Mouse (Mus musculus) midbrain, embryonic 16.5 days (tissue): ENCODE measurements around the gene Naa10. TPM values are rescaled to one million over a fixed set of nuclear protein-coding genes. Genes with fewer than 3 reads are reported as not detected.
A peak's percentile ranks its signal among the peaks of the same experiment; 100 is the strongest.

Experiments
- ATAC-seq: fragments of 200-750 bp; cut with Nextera tagmentation; 2 replicates; pipeline ENCODE4 v1.8.0; 2017; ENCODE audit warnings: moderate TSS enrichment
- H3K27ac ChIP-seq: fragments of 300-500 bp; sonication (generic); 2 replicates; pipeline ENCODE4 v1.5.1; 2014; ENCODE audit warnings: mild to moderate bottlenecking, low read length, mixed read lengths
- H3K27me3 ChIP-seq: fragments of 300-500 bp; sonication (generic); 2 replicates; pipeline ENCODE4 v1.6.1; 2014; ENCODE audit warnings: low read depth, low read length, mixed read lengths; ENCODE audit not compliant: control insufficient read depth, insufficient read depth
- H3K36me3 ChIP-seq: fragments of 300-500 bp; sonication (generic); 2 replicates; pipeline ENCODE4 v1.6.1; 2014; ENCODE audit warnings: mild to moderate bottlenecking, low read length, moderate library complexity, mixed read lengths; ENCODE audit not compliant: control insufficient read depth, insufficient read depth
- H3K4me1 ChIP-seq: fragments of 300-500 bp; sonication (generic); 2 replicates; pipeline ENCODE4 v1.6.1; 2014; ENCODE audit warnings: mild to moderate bottlenecking, low read length, mixed read lengths; ENCODE audit not compliant: control insufficient read depth, insufficient read depth
- H3K4me2 ChIP-seq: fragments of 300-500 bp; sonication (generic); 2 replicates; pipeline ENCODE4 v1.6.1; 2014; ENCODE audit warnings: mild to moderate bottlenecking, low read length, mixed read lengths
- H3K4me3 ChIP-seq: fragments of 300-500 bp; sonication (generic); 2 replicates; pipeline ENCODE4 v1.5.1; 2014; ENCODE audit warnings: low read depth, mild to moderate bottlenecking, low read length, moderate library complexity, mixed read lengths
- H3K9ac ChIP-seq: fragments of 300-500 bp; sonication (generic); 2 replicates; pipeline ENCODE4 v1.6.1; 2014; ENCODE audit warnings: low read depth, low read length, mixed read lengths
- H3K9me3 ChIP-seq: fragments of 300-500 bp; sonication (generic); replicated peaks from 2 replicates; pipeline ENCODE4 v1.6.1; 2014; ENCODE audit warnings: mild to moderate bottlenecking, low read length, mixed read lengths; ENCODE audit not compliant: control insufficient read depth, poor library complexity, severe bottlenecking
- WGBS: fragments of 180-500 bp; shearing (Covaris S2); extraction: QIAGEN DNeasy Blood & Tissue Kit; methylation state at CpG from one replicate; pipeline ENCODE4 v1.1.7; 2014; 5-methylcytosine and 5-hydroxymethylcytosine counted together
- polyA plus RNA-seq: library from polyadenylated mRNA; unstranded; fragments of >200 nt; fragmentation: Nextera tagmentation; extraction: Ambion mirVana; gene quantifications from 2 replicates; pipeline ENCODE4 v1.2.1, GENCODE M21; 2015

Naa10 gene
- polyA plus RNA-seq, 1 experiment from 2014 or later: 84.6 TPM

- peaks cover 26% of the 10 kb centered on the region for H3K4me1 ChIP-seq
- 64% methylated on average over 1 of the region's 1 CpGs for WGBS
Measured at GRCm38 (mm10) chrX:73871956-73872355, 49.8 kb downstream of the Naa10 start.

GRCm38 (mm10) chrX:73871474-73871873 is 50.3 kb downstream of the Naa10 start:
- H3K27ac ChIP-seq: no peak overlapping the region
- peaks cover 21% of the 10 kb centered on the region for H3K4me1 ChIP-seq
- no peak; the same call in 1 of the 2 replicates for ATAC-seq
- no peak overlapping the region for H3K4me2 ChIP-seq
- H3K9ac ChIP-seq: no peak overlapping the region
- H3K9me3 ChIP-seq: no peaks in the 10 kb centered on the region
- no peak overlapping the region for H3K4me3 ChIP-seq
- no peaks in the 10 kb centered on the region for H3K36me3 ChIP-seq
- H3K27me3 ChIP-seq: no peaks in the 10 kb centered on the region

More at GRCm38 (mm10) chrX:73871956-73872355, 49.8 kb downstream of the Naa10 start:
- H3K4me3 ChIP-seq: no peak overlapping the region
- H3K27me3 ChIP-seq: no peaks in the 10 kb centered on the region
- H3K9me3 ChIP-seq: no peaks in the 10 kb centered on the region
- H3K27ac ChIP-seq: peak overlapping the region; percentile 17; the same call in 1 of the 2 replicates
- H3K36me3 ChIP-seq: no peaks in the 10 kb centered on the region
- no peak overlapping the region for H3K4me2 ChIP-seq
- ATAC-seq: no peak
- H3K9ac ChIP-seq: no peak overlapping the region

- 23% methylated on average over 5 of the region's 5 CpGs for WGBS
- Histone ChIP-seq H3K27me3 (no peaks in the 10 kb centered on the region), H3K27ac (no peak overlapping the region), H3K4me3 (no peak overlapping the region), H3K4me1 (peaks cover 25% of the 10 kb centered on the region), H3K36me3 (no peaks in the 10 kb centered on the region), H3K4me2 (no peak overlapping the region), H3K9ac (no peak overlapping the region), H3K9me3 (no peaks in the 10 kb centered on the region)
- ATAC-seq: no peak
Measured at GRCm38 (mm10) chrX:73869334-73869733, 52.4 kb downstream of the Naa10 start.

DNA sequence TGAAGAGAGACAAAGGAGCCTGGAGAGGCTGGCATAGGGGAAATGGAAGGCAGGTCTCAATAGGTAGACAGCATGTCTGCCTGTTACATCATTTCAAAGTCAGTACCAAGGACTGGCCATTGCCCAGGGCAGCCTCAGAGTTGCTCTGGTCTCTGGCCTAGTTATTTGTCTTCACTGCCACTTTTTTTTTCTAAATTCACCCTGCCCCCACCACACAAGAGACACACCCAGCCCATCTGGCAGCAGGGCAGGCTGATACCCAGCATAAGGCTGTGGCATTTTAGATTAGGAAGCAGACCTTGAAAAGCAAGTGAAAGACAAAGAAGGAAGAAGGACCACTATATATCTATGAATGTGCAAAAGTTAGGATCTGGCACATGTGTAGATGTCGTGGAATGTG is 53.9 kb downstream of the Naa10 start:
- WGBS: 76% methylated on average over 1 of the region's 1 CpGs
- no peak for ATAC-seq
- H3K9ac ChIP-seq: no peak overlapping the region

DNA sequence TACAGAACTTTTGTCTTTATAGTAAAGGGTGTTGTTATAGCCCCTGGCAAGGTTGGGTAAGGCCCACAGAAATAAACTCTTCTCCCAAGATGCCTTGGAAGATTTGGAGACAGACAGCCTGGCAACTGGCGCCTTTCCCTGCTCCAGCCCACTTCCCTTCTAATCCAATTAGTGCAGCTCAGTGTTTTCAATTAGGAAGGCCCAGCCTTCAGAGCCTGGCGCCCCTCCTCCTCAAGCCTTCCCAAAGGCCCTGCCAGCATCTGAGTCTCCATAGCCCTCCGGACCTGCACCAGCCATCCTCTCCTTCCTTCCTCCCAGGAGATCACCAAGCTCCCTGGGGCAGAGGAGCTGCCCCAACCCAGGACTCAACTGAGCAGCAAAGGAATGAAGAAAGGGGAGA is 54.5 kb downstream of the Naa10 start:
- no peak overlapping the region for H3K9ac ChIP-seq

More for the DNA sequence above, 53.9 kb downstream of the Naa10 start:
- peaks cover 25% of the 10 kb centered on the region for H3K4me1 ChIP-seq
- no peaks in the 10 kb centered on the region for H3K9me3 ChIP-seq
- H3K4me2 ChIP-seq: no peak overlapping the region
- peak overlapping the region; percentile 65; the same call in 1 of the 2 replicates for H3K27ac ChIP-seq
- no peaks in the 10 kb centered on the region for H3K27me3 ChIP-seq
- no peak overlapping the region for H3K4me3 ChIP-seq
- H3K36me3 ChIP-seq: peaks cover 3% of the 10 kb centered on the region; the same call in 1 of the 2 replicates

More for the DNA sequence above, 54.5 kb downstream of the Naa10 start:
- Histone ChIP-seq H3K27me3 (no peaks in the 10 kb centered on the region), H3K4me2 (no peak overlapping the region), H3K9me3 (no peaks in the 10 kb centered on the region), H3K4me3 (no peak overlapping the region), H3K36me3 (peaks cover 3% of the 10 kb centered on the region; the same call in 1 of the 2 replicates), H3K4me1 (peaks cover 25% of the 10 kb centered on the region), H3K27ac (peak overlapping the region; percentile 65)
- 20% methylated on average over 3 of the region's 3 CpGs for WGBS
- no peak; the same call in 1 of the 2 replicates for ATAC-seq

Other genes starting within 250 kb of the Naa10 start
- gene Slc6a8, start 248.8 kb downstream of the Naa10 start, polyA plus RNA-seq: 6.6 and 7.3 TPM in 2 replicates
- gene Bcap31, start 205.8 kb downstream of the Naa10 start, polyA plus RNA-seq: 123 and 130 TPM in 2 replicates
- gene Abcd1, start 205.3 kb downstream of the Naa10 start, polyA plus RNA-seq: 10.4 and 11.1 TPM in 2 replicates
- 0.25 and 0.40 TPM in 2 replicates for gene Plxnb3, start 164.9 kb downstream of the Naa10 start, polyA plus RNA-seq
- gene Srpk3, start 147.5 kb downstream of the Naa10 start, polyA plus RNA-seq: 2.0 and 2.4 TPM in 2 replicates
- 232 and 252 TPM in 2 replicates for gene Idh3g, start 135.0 kb downstream of the Naa10 start, polyA plus RNA-seq
- gene Ssr4, start 134.9 kb downstream of the Naa10 start, polyA plus RNA-seq: 126 and 131 TPM in 2 replicates
- 4.8 TPM in 2 replicates for gene Pdzd4, start 97.0 kb downstream of the Naa10 start, polyA plus RNA-seq
- 0.09 and 0.34 TPM in 2 replicates for gene Avpr2, start 29.8 kb downstream of the Naa10 start, polyA plus RNA-seq
- 122 and 134 TPM in 2 replicates for gene L1cam, start 25.8 kb downstream of the Naa10 start, polyA plus RNA-seq
- gene Arhgap4, start 74 bp downstream of the Naa10 start, polyA plus RNA-seq: 3.0 and 3.3 TPM in 2 replicates
- 8.9 and 9.1 TPM in 2 replicates for gene Renbp, start 8.9 kb upstream of the Naa10 start, polyA plus RNA-seq
- gene Hcfc1, start 44.4 kb upstream of the Naa10 start, polyA plus RNA-seq: 39.1 and 51.4 TPM in 2 replicates
- 38.8 and 39.3 TPM in 2 replicates for gene Irak1, start 102.0 kb upstream of the Naa10 start, polyA plus RNA-seq
- gene Opn1mw, start 205.5 kb upstream of the Naa10 start, polyA plus RNA-seq: not detected in 2 replicates
- 11.7 and 14.0 TPM in 2 replicates for gene Mecp2, start 213.4 kb upstream of the Naa10 start, polyA plus RNA-seq
- not detected in 2 replicates for gene Tex28, start 245.9 kb upstream of the Naa10 start, polyA plus RNA-seq